Mouse (Mus musculus) lung, embryonic 14.5 days (tissue): ENCODE results near the gene Wdr74. TPM values are rescaled to one million over a fixed set of nuclear protein-coding genes. Genes with fewer than 3 reads are reported as not detected.
"Not testable (repeated sequence)": the region's sequence is repeated elsewhere in the genome, so short reads cannot be mapped to it uniquely, and the experiment has no call there.

Source experiments
- ATAC-seq: fragments of 200-750 bp; cut with Nextera tagmentation; 2 replicates; pipeline ENCODE4 v1.8.0; 2017; ENCODE audit warnings: mild to moderate bottlenecking, moderate TSS enrichment, moderate library complexity; ENCODE audit not compliant: insufficient read depth
- DNase-seq: peaks from one replicate; pipeline ENCODE4 v3.0.0-alpha.2; 2015
- H3K27ac ChIP-seq: fragments of 300-500 bp; sonication (generic); 2 replicates; pipeline ENCODE4 v1.5.1; 2014; ENCODE audit warnings: low read depth, mild to moderate bottlenecking, moderate library complexity
- H3K27me3 ChIP-seq: fragments of 300-500 bp; sonication (generic); 2 replicates; pipeline ENCODE4 v1.6.1; 2014; ENCODE audit warnings: low read length, control low read depth; ENCODE audit not compliant: insufficient read depth
- H3K36me3 ChIP-seq: fragments of 300-500 bp; sonication (generic); 2 replicates; pipeline ENCODE4 v1.6.1; 2014; ENCODE audit warnings: control low read depth; ENCODE audit not compliant: insufficient read depth
- H3K4me1 ChIP-seq: fragments of 300-500 bp; sonication (generic); 2 replicates; pipeline ENCODE4 v1.6.1; 2014; ENCODE audit warnings: antibody characterized with exemption, control low read depth; ENCODE audit not compliant: insufficient read depth
- H3K4me2 ChIP-seq: fragments of 300-500 bp; sonication (generic); 2 replicates; pipeline ENCODE4 v1.6.1; 2014; ENCODE audit warnings: mild to moderate bottlenecking
- H3K4me3 ChIP-seq: fragments of 300-500 bp; sonication (generic); 2 replicates; pipeline ENCODE4 v1.5.1; 2014; ENCODE audit warnings: low read depth, low read length
- H3K9ac ChIP-seq: fragments of 300-500 bp; sonication (generic); 2 replicates; pipeline ENCODE4 v1.6.1; 2014
- H3K9me3 ChIP-seq: fragments of 300-500 bp; sonication (generic); 2 replicates; pipeline ENCODE4 v1.6.1; 2016; ENCODE audit warnings: low read depth, low read length, control low read depth
- CTCF ChIP-seq: IDR thresholded peaks from 2 replicates; pipeline ENCODE4 v1.5.1; 2016; ENCODE audit warnings: antibody characterized with exemption, low read depth
- WGBS: fragments of 180-500 bp; shearing (Covaris S2); extraction: QIAGEN DNeasy Blood & Tissue Kit; methylation state at CpG from one replicate; pipeline ENCODE4 v1.1.7; 2014; 5-methylcytosine and 5-hydroxymethylcytosine counted together
- polyA plus RNA-seq: library from polyadenylated mRNA; unstranded; fragments of >200 nt; fragmentation: Nextera tagmentation; extraction: Ambion mirVana; gene quantifications from 2 replicates; pipeline ENCODE4 v1.2.1, GENCODE M21; 2014

Wdr74 gene
- polyA plus RNA-seq, 1 experiment from 2014 or later, result 83.4 TPM

GRCm38 (mm10) chr19:8724392-8724791 is 11.2 kb upstream of the Wdr74 start:
- WGBS, result 1% methylated on average over 2 of the region's 2 CpGs
- Histone ChIP-seq H3K9me3 (no peaks in the 10 kb centered on the region), H3K27ac (peak overlapping the region; percentile 97), H3K4me1 (peaks cover 12% of the 10 kb centered on the region; the same call in 1 of the 2 replicates), H3K27me3 (no peaks in the 10 kb centered on the region), H3K4me3 (peak overlapping the region; percentile 74), H3K9ac (peak overlapping the region; percentile 98), H3K36me3 (peaks cover 32% of the 10 kb centered on the region), H3K4me2 (peak overlapping the region; percentile 97)
- DNase-seq, result no peak
- no peak for ATAC-seq
- TF ChIP-seq CTCF, result no peak

- 38% methylated on average over 4 of the region's 4 CpGs for WGBS
- no peak for ATAC-seq
- no peaks in the 10 kb centered on the region for H3K27me3 ChIP-seq
- H3K36me3 ChIP-seq, result peaks cover 32% of the 10 kb centered on the region
- H3K4me2 ChIP-seq, result peak overlapping the region; percentile 97
- H3K4me3 ChIP-seq, result peak overlapping the region; percentile 74
- peak overlapping the region; percentile 98 for H3K9ac ChIP-seq
- peaks cover 12% of the 10 kb centered on the region; the same call in 1 of the 2 replicates for H3K4me1 ChIP-seq
- TF ChIP-seq CTCF, result no peak
- H3K9me3 ChIP-seq, result no peaks in the 10 kb centered on the region
- DNase-seq, result no peak
- peak overlapping the region; percentile 97; the same call in 1 of the 2 replicates for H3K27ac ChIP-seq
These were observed 10.5 kb upstream of the Wdr74 start for GRCm38 (mm10) chr19:8725081-8725613.

DNA sequence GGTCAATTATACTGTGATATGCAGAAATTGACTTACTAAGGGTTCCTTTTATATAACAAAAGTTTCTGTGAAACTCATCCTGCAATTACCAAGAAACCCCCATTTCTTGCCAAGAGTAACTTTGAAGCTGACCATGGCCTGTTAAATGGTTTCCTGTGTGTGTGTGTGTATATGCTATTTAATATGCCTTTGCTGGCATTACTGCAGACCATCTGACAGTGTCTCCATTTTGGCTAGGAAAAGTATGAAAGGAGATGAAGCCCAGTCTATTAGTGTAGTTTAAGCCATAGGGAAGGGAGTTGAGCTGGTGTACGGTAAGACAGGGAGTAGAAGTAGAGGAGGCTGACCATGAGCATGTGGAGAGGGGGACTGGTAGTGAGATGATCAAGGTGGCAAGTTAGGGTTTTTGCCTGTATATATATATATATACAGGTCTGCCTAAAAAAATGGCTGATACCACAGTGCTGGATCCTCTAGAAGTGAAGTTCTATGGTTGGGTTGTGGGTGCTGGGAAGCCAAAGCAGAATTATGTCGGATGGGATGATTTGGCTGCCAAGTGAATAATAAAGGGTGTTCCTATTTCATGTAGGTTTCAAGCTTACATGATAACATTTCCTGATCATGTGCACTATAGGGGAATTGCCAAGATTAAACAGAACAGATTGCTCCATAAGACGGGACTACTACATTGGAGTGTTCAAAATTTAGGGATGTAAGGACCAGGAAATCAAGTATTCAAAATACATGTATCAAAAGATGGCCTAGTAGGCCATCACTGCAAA is 8.8 kb upstream of the Wdr74 start:
- no peak overlapping the region for H3K27ac ChIP-seq
- DNase-seq (no peak), ATAC-seq (no peak)
- H3K4me3 ChIP-seq, result peak overlapping the region; percentile 74
- H3K4me2 ChIP-seq, result peak overlapping the region; percentile 97; the same call in 1 of the 2 replicates
- peaks cover 11% of the 10 kb centered on the region; the same call in 1 of the 2 replicates for H3K4me1 ChIP-seq
- H3K9ac ChIP-seq, result no peak overlapping the region
- no peaks in the 10 kb centered on the region for H3K9me3 ChIP-seq
- TF ChIP-seq CTCF, result no peak
- H3K27me3 ChIP-seq, result no peaks in the 10 kb centered on the region
- WGBS, result 18% methylated on average over 3 of the region's 3 CpGs
- H3K36me3 ChIP-seq, result peaks cover 32% of the 10 kb centered on the region

- Histone ChIP-seq H3K4me2 (no peak overlapping the region), H3K9ac (no peak overlapping the region), H3K36me3 (peaks cover 32% of the 10 kb centered on the region), H3K9me3 (no peaks in the 10 kb centered on the region), H3K27ac (no peak overlapping the region), H3K27me3 (no peaks in the 10 kb centered on the region), H3K4me3 (no peak overlapping the region), H3K4me1 (0 out of 2 replicates have a peak, but pooled peaks cover 6% of the 10 kb centered on the region)
- DNase-seq, result peak; percentile 30
- 13% methylated on average over 5 of the region's 5 CpGs for WGBS
- TF ChIP-seq CTCF, result no peak
- no peak for ATAC-seq
These were observed 8.0 kb upstream of the Wdr74 start for GRCm38 (mm10) chr19:8727495-8728114.

GRCm38 (mm10) chr19:8728335-8729099 is 7.1 kb upstream of the Wdr74 start:
- ATAC-seq, H3K9ac ChIP-seq, H3K4me3 ChIP-seq, DNase-seq, H3K27me3 ChIP-seq, H3K4me2 ChIP-seq, H3K9me3 ChIP-seq, H3K27ac ChIP-seq, H3K4me1 ChIP-seq: not testable (repeated sequence)
- WGBS, result 28% methylated on average over 3 of the region's 3 CpGs
- peaks cover 32% of the 10 kb centered on the region for H3K36me3 ChIP-seq

DNA sequence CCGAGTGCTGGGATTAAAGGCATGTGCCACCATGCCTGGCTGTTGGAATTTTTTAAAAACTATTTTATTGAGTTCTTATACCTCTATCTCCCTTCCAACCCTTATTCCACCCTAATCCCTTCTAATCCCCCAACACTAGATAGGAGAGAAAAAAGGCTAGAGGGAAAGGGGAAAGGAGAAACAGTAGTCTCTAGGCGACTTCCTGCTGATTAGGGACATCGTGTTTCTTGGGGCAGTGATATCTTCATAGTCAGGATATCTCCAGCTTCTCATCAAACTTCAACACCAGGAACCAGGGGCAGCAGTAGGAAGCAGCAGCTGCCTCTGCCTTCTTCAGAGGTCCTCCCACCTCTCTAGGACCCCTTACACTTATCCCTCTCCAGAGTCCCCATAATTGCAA is 1.3 kb upstream of the Wdr74 start:
- Histone ChIP-seq H3K4me1 (no peaks in the 10 kb centered on the region), H3K4me3 (no peak overlapping the region), H3K4me2 (no peak overlapping the region), H3K27me3 (no peaks in the 10 kb centered on the region), H3K9me3 (no peaks in the 10 kb centered on the region), H3K36me3 (peaks cover 19% of the 10 kb centered on the region), H3K9ac (no peak overlapping the region), H3K27ac (no peak overlapping the region)
- no peak for DNase-seq
- WGBS, result 54% methylated on average over 3 of the region's 3 CpGs
- no peak for TF ChIP-seq CTCF
- ATAC-seq, result no peak

- no peaks in the 10 kb centered on the region for H3K4me1 ChIP-seq
- no peak for TF ChIP-seq CTCF
- H3K27me3 ChIP-seq, result no peaks in the 10 kb centered on the region
- peak overlapping the region; percentile 39; the same call in 1 of the 2 replicates for H3K27ac ChIP-seq
- peak; percentile 25; the same call in 1 of the 2 replicates for ATAC-seq
- H3K9me3 ChIP-seq, result no peaks in the 10 kb centered on the region
- H3K4me3 ChIP-seq, result peak overlapping the region; percentile 77
- H3K36me3 ChIP-seq, result peaks cover 31% of the 10 kb centered on the region
- H3K9ac ChIP-seq, result peak overlapping the region; percentile 78
- H3K4me2 ChIP-seq, result peak overlapping the region; percentile 61
- DNase-seq, result no peak
- WGBS, result 2% methylated on average over 11 of the region's 11 CpGs
These were observed 487 bp downstream of the Wdr74 start for GRCm38 (mm10) chr19:8736160-8736467.
